Mouse (Mus musculus) granulocyte monocyte progenitor cell, adult 5-6 weeks (primary cell): ENCODE results near the gene Chmp2a. TPM values are rescaled to one million over a fixed set of nuclear protein-coding genes. Genes with fewer than 3 reads are reported as not detected.
"Not testable (repeated sequence)": the region's sequence is repeated elsewhere in the genome, so short reads cannot be mapped to it uniquely, and the experiment has no call there.

ENCODE experiments used
- ATAC-seq: replicated peaks from 2 replicates; pipeline ENCODE4 v1.8.0; 2016; ENCODE audit warnings: mild to moderate bottlenecking, moderate TSS enrichment, inconsistent platforms; ENCODE audit not compliant: poor library complexity, severe bottlenecking
- total RNA-seq, 2 experiments: library from RNA; stranded (forward) in 1 of 2; stranded (reverse) in 1 of 2; fragments of 200-712, 200-1000 nt in 1 of 2; fragments of >200 nt in 1 of 2; fragmentation: Nextera tagmentation in 1 of 2; gene quantifications; 2 replicates each; pipeline ENCODE4 v1.2.3; 2014 to 2017

Gene Chmp2a
- 117 and 163 TPM in 2 replicates for total RNA-seq (2014; fragmentation: Nextera tagmentation)
- total RNA-seq (2017) = 162 and 196 TPM in 2 replicates

DNA sequence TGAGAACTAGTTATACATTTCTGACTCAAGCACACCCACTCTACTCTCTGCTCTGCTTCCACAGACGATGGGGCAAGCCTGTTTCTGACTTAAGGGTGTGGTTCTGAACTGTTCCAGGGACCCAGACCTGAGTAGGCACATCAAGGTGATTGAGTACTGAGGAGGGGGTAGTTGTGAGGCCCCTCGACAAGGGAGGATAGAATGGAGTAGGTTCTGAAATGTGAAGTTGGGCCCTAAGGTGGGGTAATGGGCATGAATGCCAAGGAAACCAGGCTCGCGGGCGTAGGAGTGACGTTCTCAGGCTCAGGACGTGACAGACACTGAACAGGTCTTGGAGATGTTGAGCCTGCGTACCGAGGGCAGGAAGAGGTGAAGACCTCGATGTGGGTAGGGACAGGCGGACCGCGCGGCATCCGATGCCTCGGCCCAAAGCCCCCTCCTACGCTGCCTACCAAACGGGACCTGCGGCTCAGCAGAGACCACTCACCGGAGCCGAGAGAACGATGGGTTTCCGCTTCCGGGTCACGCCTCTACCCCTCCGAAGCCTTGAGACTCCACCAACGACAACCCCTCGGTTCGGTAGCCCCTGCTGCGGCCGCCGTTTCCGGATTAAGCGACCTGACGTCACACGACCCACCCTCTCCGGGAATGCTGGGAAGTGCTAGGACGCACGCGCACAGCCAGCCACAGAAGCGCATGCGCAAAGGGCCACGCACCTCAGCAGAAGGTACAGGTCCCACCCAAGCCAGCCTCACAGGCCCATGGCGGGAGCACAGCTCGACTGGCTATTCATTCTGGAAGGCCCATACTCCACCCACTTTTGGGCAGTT, at the start of gene Chmp2a:
TSS of gene Chmp2a (minus strand) at position 660 of the 830 bp plus-strand sequence.
- ATAC-seq = peak; percentile 51

DNA sequence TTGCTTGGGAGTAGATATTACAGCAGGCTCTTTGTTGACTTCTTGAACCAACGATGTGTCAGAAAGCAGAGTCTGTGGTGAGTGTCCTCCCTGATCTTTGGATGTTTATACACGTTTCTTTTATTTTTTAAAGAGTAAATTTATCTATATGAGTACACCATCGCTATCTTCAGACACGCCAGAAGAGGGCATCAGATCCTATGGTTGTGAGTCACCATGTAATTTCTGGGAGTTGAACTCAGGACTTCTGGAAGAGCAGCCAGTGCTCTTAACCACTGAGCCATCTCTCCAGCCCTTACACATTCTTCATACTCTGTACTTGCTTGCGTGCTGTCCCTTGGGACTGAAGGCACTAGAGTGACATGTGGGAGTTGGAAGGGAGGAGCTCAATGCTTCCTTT, 37.7 kb upstream of the Chmp2a start:
- no peak for ATAC-seq

DNA sequence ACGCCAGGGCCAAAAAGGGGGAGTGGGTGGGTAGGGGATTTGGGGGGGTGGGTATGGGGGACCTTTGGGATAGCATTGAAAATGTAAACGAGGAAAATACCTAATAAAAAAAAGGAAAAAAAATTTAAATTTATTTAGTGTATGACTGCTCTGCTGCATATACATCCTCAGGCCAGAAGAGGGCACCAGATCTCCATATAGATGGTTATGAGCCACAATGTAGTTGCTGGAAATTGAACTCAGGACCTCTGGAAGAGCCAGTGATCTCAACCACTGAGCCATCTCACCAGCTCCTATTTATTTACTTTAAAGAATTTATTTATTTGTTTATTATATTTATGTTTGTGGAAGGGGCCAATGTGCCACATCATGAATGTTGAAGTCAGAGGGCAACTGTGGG, 28.8 kb upstream of the Chmp2a start:
- ATAC-seq = not testable (repeated sequence)

DNA sequence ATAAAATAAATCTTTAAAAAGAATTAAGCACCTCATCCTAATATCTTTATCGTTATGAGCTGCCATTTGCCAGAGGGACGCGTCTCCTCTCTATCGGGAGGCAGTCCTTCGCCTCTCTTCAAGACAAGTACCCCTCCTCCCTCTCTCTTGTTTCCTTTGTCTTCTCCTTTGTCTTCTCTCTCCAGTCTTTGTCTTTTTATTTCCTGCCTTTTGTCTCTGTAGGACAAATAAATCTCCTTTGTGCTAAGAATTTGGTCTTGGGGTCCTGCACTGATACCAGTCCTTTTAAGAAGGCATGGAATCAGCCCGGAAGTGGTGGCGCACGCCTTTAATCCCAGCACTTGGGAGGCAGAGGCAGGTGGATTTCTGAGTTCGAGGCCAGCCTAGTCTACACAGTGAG, 24.9 kb upstream of the Chmp2a start:
- no peak for ATAC-seq

DNA sequence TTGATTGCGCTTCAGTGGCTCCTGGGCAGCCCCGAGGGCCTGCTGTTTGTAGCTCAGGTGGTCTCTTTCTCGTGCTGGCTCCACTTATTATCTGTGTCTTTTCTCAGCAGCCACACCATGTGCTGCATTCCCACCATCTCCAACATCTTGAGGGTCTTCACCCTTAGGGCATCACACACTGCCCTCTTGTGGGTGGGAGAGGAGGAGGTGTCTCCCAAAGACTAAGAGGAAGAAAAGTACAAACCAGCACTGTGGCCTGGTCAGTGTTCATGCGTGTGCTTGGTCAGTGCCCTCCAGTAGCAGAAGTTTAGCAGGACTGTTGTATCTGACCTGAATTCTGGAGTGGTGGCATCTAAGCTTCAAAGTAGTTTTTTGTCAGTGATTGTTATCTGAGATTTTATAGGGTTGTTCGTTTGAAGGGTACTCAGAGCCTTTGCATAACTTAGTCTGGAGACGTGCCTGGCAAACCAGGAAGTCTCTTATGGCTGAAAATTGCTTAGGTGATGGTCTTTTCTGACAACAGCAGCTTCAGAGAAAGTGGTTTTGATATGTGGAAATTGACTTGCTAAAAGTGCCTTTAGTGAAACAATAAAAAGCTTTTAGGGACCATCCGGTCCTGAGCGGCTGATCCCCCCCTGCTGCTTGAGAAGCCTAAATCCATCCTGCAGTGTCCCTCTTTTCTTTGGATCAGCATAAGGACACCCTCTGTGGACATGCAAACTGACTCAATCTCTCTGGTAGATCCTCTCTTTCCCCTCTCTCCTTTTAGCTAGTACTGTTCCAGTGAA, 22.5 kb upstream of the Chmp2a start:
- no peak for ATAC-seq

DNA sequence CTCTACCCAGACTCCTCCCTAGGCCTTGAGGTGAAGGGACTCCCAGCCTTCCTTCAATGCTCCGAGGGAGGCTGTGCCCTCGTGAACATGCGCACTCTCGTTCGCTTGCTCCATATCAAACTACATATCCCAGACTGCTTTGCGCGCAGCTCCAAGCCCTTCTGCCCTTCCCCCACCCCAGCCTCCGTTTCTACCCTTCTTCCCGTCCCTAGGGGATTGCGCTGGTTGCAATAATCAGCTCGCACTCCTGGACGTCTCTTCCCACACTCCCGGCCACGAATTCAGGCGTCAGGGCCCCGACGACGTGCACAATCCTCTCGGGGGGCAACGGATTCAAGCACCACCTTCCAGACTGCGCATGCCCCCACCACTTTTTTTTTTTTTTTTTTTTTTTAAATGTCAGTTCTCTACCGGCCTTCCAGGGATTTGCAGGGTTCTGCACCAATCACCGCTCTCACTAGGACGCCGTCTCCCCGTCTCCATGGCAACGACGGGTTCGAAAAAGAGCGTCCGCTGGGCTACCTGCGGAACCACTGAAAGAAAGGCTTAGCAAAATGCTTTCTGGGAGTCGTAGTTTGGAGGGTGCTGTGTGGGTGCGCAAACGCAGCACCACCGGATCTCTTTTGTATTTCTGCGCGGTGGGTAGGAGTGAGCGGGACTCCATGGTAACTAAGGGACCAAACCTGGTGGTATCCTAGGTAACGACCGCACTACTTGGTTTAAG, 19.8 kb upstream of the Chmp2a start, which contains the start of gene Mzf1:
TSS of gene Mzf1 (minus strand) at position 478 of the 724 bp plus-strand sequence.
- peak; percentile 88 for ATAC-seq

DNA sequence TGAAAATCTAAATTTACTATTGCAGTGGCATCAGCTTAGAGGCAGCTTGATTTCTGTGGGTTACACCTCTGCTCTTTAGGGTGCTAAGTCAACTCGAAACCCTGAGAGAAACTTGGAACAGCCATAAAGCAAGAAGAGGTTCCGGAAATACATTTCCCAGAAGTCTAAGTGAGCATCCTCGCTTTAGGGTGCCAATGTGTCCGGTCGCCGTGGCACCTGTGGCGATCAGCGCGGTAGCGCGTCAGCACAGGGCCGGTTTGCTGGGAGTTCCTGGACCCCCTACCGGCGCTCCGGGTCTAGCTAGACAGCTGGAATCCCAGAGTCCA, 19.3 kb upstream of the Chmp2a start:
- ATAC-seq = no peak

DNA sequence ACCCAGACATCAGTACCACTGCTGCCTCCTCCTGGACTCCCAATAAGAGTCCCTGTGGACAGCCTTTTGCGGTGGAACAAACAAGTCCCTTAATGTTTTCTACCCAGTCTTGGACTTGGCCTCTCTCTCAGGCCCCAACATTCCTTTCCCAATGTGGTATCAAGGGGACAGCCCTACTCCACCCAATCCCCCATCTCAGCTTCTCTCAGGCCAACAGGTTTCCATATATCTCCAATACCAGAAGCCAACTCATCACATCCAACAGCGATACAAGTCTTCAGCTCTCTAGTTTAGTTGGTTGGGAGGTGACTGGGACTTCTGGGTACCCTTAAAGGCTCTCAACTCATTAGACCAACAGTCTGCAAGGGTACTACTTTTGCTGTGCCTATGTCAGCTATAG, 18.9 kb upstream of the Chmp2a start:
- no peak for ATAC-seq

DNA sequence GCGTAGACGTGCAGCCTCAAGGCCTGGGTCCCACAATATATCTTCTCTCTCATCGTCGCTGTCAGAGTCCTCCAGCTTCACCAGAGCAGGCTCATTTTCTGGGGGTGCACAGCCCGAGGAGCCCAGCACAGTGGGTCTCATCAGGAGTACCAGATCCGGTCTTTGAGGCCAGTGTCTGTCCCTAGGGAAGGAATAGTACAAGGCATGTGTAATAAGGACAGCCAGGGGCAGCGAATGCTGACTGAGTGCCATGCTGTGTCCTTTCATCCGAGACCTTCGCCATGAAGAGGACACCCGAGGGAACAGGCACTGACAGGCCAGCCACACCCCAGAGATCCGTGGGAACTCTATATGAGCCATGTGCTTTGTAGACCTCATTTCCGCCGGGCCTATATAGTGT, 18.4 kb upstream of the Chmp2a start:
- no peak for ATAC-seq

DNA sequence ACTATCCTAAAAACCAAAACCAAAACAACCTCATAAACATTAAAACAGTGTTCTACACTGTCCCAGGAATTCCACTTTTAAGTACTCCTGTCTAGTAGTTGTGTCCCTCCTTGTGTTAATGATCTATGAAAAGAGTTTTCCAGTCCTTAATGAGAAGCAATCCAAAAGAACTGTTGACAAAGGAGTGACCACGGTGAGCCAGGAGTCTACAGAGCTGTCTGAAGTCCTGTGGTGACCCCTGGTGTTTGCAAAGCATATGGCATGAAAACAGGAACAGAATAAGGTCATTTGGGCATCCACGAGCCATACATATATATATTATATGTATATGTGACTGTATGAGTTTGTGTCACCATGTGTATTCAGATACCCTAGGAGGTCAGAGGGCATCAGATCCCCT, 11.5 kb upstream of the Chmp2a start:
- peak; percentile 75 for ATAC-seq

DNA sequence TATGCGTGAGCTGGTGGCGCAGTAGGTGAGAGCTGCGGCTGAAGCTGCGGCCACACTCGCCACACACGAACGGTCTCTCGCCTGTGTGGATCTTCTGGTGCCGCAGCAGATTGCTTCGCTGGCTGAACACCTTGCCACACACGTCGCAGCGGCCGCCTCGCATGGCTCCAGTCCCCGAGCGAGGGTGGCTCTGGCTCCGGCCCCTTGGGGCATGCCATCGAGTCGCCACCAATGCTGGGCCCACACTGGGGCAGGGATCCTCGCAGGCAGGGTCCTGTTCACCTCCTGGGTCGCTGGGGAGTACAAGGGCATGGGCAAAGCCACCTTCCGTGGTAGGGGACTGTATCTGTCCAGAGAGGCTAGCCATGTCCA, 9.6 kb upstream of the Chmp2a start:
- ATAC-seq = no peak

DNA sequence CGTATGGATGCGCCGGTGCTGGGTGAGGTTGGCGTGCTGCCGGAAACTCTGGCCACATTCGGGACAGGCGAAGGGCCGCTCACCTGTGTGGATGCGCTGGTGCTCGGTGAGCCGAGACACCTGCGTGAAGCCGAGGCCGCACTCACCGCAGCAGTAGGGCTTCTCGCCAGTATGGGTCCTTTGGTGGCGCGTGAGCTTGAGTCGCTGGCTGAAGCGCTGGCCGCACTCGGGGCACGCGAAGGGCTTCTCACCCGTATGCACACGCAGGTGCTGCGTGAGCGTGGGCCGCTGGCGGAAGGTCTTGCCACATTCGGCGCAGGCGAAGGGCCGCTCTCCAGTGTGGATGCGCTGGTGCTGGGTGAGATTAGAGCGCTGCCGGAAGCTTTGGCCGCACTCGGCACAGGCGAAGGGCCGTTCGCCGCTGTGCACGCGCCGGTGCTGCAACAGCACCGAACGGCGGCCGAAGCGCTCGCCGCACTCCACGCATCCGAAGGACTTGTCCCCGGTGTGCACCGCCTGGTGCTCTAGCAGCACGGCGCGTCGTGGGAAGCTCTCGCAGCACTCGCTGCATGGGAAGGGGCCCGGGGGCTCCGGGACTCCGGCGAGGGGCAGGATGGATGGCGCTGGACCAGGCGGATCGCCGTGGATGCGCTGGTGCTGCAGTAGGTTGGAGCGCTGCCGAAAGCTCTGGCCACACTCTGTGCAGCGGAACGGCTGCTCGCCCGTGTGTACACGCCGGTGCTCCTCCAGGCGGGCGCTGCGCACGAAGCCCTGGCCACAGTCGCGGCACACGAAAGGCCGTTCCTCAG, 9.0 kb upstream of the Chmp2a start:
- peak; percentile 38 for ATAC-seq

DNA sequence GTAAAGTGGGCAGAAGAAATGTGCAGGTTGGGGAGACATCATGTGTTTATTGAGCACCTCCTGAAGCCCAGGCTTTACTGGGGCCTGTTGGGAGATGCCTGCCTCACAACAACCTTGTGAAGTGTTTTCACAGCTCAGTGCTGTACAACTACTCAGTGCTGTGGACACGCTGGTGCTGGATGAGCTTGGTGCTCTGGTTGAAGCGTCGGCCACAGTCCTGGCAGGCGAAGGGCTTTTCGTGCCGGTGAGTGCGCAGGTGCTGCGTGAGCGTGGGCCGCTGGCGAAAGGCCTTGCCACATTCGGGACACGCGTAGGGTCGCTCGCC, 8.5 kb upstream of the Chmp2a start:
- ATAC-seq = no peak

DNA sequence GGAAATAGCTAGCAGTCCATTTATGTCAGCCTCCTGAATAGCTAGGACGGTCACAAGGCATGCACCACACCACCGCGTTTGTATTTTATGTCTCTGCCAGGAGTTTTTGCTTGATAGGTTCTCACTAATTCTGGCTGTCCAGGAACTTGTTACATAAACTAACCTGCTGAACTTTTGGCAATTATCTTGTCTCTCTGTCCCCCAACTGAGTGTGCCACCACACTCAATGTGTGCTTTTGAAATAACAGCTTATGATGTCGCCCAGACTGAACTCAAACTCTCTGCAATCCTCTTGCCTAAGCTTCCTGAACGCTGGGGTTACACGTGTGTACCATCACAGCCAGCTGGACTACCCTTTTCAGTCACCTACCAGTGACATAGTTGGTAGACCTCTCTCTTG, 7.9 kb upstream of the Chmp2a start:
- ATAC-seq = no peak

DNA sequence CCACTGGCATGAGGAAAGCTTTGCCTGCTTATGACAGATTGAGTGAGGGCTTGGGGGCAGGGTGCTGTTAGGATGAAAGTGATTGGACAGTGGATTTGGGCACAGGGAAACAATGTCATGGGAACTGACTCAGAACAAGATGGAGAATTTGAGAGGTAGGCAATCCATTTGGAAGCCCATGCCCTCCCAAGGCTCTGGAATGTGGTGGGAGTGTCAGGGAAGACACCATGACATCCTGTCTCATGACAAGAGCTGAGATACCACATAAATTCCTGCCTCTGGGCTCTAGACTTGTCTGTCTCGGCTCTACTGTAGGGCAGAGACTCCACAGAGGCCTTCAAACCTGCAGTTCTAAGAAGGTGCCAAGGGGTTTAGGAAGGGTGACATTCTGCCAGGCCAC, 6.6 kb upstream of the Chmp2a start:
- ATAC-seq = no peak

DNA sequence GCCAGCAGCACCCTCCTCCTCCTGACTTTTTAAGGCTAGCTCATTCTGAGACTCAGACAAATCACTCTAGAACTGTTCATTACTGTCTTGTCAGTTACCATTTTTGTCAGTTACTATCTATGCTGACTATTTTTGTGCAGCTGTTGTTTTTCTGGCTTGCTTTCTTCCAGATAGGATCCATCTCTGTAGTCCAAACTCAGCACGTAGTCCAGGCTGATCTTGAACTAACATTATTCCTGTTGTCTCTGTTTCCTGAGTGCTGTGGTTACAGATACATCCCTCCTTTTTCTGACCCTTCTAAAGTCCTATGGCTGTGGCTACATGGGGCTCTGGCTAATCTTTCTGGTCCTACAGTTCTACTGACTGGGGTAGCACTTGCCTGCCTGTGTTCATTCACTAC, 4.6 kb upstream of the Chmp2a start:
- no peak for ATAC-seq

DNA sequence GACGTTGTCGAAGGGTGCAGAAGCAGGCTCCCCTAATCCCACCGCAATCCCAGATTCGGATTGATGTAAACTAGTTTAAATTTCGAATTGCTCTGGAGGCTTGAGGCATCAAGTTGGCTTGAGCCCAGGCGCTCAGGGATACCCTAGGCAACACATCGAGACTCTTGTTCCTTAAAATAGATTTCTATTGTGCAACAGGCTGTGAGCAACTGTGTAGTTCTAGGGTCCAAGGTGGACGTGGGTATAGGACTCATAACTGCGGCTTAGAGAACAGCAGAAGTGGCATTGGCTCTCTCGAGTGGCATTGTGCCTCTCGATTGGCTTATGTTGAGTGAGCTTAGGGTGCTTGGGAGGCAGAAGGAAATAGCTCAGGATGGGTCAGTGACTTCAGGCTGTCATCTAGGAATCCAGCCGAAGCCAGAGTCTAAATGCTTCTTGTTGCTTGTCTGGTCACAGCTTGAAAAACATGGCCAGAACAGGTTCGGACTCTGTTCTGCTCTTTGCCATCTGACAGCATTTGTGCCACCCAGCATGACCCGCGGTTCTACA, 4.1 kb upstream of the Chmp2a start:
- ATAC-seq = peak; percentile 38

DNA sequence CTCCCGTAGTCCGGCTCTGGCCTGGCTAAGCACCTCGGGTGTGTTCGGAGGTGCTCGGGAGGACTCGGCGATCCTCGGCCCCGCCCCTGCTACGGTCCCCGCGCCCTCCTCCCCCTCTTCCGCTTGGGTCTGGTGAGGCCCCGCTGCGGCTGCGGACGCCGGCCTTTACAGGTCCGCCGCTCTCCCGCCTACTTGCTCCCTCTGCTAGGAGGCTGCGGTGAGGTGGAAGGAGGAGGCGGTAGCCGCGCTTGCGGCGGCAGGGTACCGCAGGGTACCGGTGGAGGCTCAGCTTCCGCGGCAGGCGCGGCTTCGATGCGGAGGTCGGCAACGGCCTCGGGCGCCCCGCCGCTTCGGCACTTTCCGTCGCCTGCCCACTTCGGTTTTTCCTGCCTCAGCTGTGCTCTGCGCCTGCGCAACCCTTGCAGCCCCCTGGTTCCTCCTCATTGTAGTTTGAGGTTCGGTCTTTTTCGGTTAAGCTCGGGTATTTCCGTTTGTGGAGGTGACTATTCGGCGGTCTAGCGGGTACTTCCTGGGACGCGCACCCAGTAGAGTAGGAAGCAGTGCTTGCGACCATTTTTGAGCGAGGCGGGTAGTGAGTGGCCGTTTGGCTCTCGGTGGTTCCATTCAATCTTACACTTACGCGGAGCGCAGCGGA, 3.4 kb upstream of the Chmp2a start, which contains the start of gene Ube2m:
TSS of gene Ube2m (minus strand) at position 375 of the 655 bp plus-strand sequence.
- peak; percentile 49 for ATAC-seq

DNA sequence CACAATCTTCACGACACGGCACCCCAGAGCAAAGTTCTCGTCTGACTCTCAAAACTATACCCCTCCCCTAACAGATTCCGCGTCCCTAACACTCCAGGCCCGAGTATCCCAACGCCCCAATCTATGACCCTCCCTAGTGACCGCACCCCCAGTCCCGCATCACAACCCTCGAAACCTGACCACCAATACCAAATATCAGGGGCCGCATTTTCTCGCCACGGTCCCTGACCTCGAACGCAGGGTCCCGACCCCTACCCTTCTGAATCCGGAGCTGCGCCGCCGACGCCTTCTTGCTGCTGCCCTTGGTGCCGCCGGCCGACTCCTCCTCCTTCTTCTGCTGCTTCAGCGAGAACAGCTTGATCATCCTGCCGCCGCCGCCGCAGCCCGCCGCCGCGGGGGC, 2.8 kb upstream of the Chmp2a start:
- no peak for ATAC-seq
